Mouse (Mus musculus): ENCODE measurements at regions not wholly inside any gene's neighbourhood (a gene's known extent, or its start where the extent isn't known, plus 50 kb on each side); places are given as distances from the start of the nearest gene placed in this dataset.

GRCm38 (mm10) chr13:70978547-70979307, 137.1 kb upstream of the Adamts16 start:
- H3K27ac ChIP-seq (ENCODE audit: insufficient read depth, low read length): no peak overlapping the region
- no peak overlapping the region for H3K4me3 ChIP-seq (ENCODE audit: extremely low read depth, insufficient read depth, insufficient read length)
- TF ChIP-seq POLR2A (IDR thresholded peaks at IDR 0.05; ENCODE audit: low read depth, low read length) (no peak), CTCF (IDR thresholded peaks at IDR 0.05; ENCODE audit: extremely low read depth, insufficient read depth, insufficient read length, insufficient replicate concordance) (no peak)
- no peak for DNase-seq (ENCODE audit: low read depth in 1 of 2, low spot score in 2 of 2)
- 90% methylated on average over 4 of the region's 5 CpGs for WGBS
- no peaks in the 10 kb centered on the region for H3K4me1 ChIP-seq (ENCODE audit: control insufficient read depth, insufficient read depth, insufficient read length)
- no peaks in the 10 kb centered on the region for H3K27me3 ChIP-seq (ENCODE audit: control insufficient read depth, insufficient read depth, low read length)
- no peaks in the 10 kb centered on the region for H3K36me3 ChIP-seq (ENCODE audit: control insufficient read depth, insufficient read depth, low read length)

GRCm38 (mm10) chr13:70969596-70969995, 128.0 kb upstream of the Adamts16 start:
- TF ChIP-seq POLR2A (IDR thresholded peaks at IDR 0.05; ENCODE audit: low read depth, low read length) (no peak), CTCF (IDR thresholded peaks at IDR 0.05; ENCODE audit: extremely low read depth, insufficient read depth, insufficient read length, insufficient replicate concordance) (no peak)
- no peaks in the 10 kb centered on the region for H3K36me3 ChIP-seq (ENCODE audit: control insufficient read depth, insufficient read depth, low read length)
- no peaks in the 10 kb centered on the region for H3K4me1 ChIP-seq (ENCODE audit: control insufficient read depth, insufficient read depth, insufficient read length)
- no peaks in the 10 kb centered on the region for H3K27me3 ChIP-seq (ENCODE audit: control insufficient read depth, insufficient read depth, low read length)
- H3K4me3 ChIP-seq (ENCODE audit: extremely low read depth, insufficient read depth, insufficient read length): no peak overlapping the region
- no peak for DNase-seq (ENCODE audit: low read depth in 1 of 2, low spot score in 2 of 2)
- no peak overlapping the region for H3K27ac ChIP-seq (ENCODE audit: insufficient read depth, low read length)
- WGBS: 88% methylated on average over 9 of the region's 9 CpGs

- 74% methylated on average over 3 of the region's 3 CpGs for WGBS
- H3K4me1 ChIP-seq (ENCODE audit: control insufficient read depth, insufficient read depth, insufficient read length): no peaks in the 10 kb centered on the region
- no peak for DNase-seq (ENCODE audit: low read depth in 1 of 2, low spot score in 2 of 2)
These were observed 126.2 kb upstream of the Adamts16 start for GRCm38 (mm10) chr13:70967781-70968180.

GRCm38 (mm10) chr13:70963384-70963783, 121.8 kb upstream of the Adamts16 start:
- 57% methylated on average over 2 of the region's 2 CpGs for WGBS
- H3K27ac ChIP-seq (ENCODE audit: insufficient read depth, low read length): no peak overlapping the region
- no peaks in the 10 kb centered on the region for H3K4me1 ChIP-seq (ENCODE audit: control insufficient read depth, insufficient read depth, insufficient read length)
- no peak overlapping the region for H3K4me3 ChIP-seq (ENCODE audit: extremely low read depth, insufficient read depth, insufficient read length)
- TF ChIP-seq POLR2A (IDR thresholded peaks at IDR 0.05; ENCODE audit: low read depth, low read length) (no peak), CTCF (IDR thresholded peaks at IDR 0.05; ENCODE audit: extremely low read depth, insufficient read depth, insufficient read length, insufficient replicate concordance) (no peak)
- no peaks in the 10 kb centered on the region for H3K27me3 ChIP-seq (ENCODE audit: control insufficient read depth, insufficient read depth, low read length)
- no peak for DNase-seq (ENCODE audit: low read depth in 1 of 2, low spot score in 2 of 2)
- no peaks in the 10 kb centered on the region for H3K36me3 ChIP-seq (ENCODE audit: control insufficient read depth, insufficient read depth, low read length)

More at GRCm38 (mm10) chr13:70967781-70968180, 126.2 kb upstream of the Adamts16 start:
- H3K27ac ChIP-seq (ENCODE audit: insufficient read depth, low read length): no peak overlapping the region
- TF ChIP-seq POLR2A (IDR thresholded peaks at IDR 0.05; ENCODE audit: low read depth, low read length): no peak
- no peak for TF ChIP-seq CTCF (IDR thresholded peaks at IDR 0.05; ENCODE audit: extremely low read depth, insufficient read depth, insufficient read length, insufficient replicate concordance)
- no peak overlapping the region for H3K4me3 ChIP-seq (ENCODE audit: extremely low read depth, insufficient read depth, insufficient read length)
- H3K36me3 ChIP-seq (ENCODE audit: control insufficient read depth, insufficient read depth, low read length): no peaks in the 10 kb centered on the region
- no peaks in the 10 kb centered on the region for H3K27me3 ChIP-seq (ENCODE audit: control insufficient read depth, insufficient read depth, low read length)

GRCm38 (mm10) chr13:70934309-70935037, 92.9 kb upstream of the Adamts16 start:
- Histone ChIP-seq H3K27ac (ENCODE audit: insufficient read depth, low read length) (no peak overlapping the region), H3K4me1 (ENCODE audit: control insufficient read depth, insufficient read depth, insufficient read length) (no peaks in the 10 kb centered on the region), H3K27me3 (ENCODE audit: control insufficient read depth, insufficient read depth, low read length) (no peaks in the 10 kb centered on the region), H3K4me3 (ENCODE audit: extremely low read depth, insufficient read depth, insufficient read length) (no peak overlapping the region), H3K36me3 (ENCODE audit: control insufficient read depth, insufficient read depth, low read length) (no peaks in the 10 kb centered on the region)
- 80% methylated on average over 7 of the region's 7 CpGs for WGBS
- no peak for TF ChIP-seq CTCF (IDR thresholded peaks at IDR 0.05; ENCODE audit: extremely low read depth, insufficient read depth, insufficient read length, insufficient replicate concordance)
- no peak for DNase-seq (ENCODE audit: low read depth in 1 of 2, low spot score in 2 of 2)

- Histone ChIP-seq H3K36me3 (ENCODE audit: control insufficient read depth, insufficient read depth, low read length) (no peaks in the 10 kb centered on the region), H3K27me3 (ENCODE audit: control insufficient read depth, insufficient read depth, low read length) (no peaks in the 10 kb centered on the region), H3K4me3 (ENCODE audit: extremely low read depth, insufficient read depth, insufficient read length) (no peak overlapping the region), H3K4me1 (ENCODE audit: control insufficient read depth, insufficient read depth, insufficient read length) (no peaks in the 10 kb centered on the region), H3K27ac (ENCODE audit: insufficient read depth, low read length) (no peak overlapping the region)
- no peak for DNase-seq (ENCODE audit: low read depth in 1 of 2, low spot score in 2 of 2)
- 85% methylated on average over 1 of the region's 1 CpGs for WGBS
- TF ChIP-seq POLR2A (IDR thresholded peaks at IDR 0.05; ENCODE audit: low read depth, low read length): no peak
- TF ChIP-seq CTCF (IDR thresholded peaks at IDR 0.05; ENCODE audit: extremely low read depth, insufficient read depth, insufficient read length, insufficient replicate concordance): no peak
These were observed 72.2 kb upstream of the Adamts16 start for GRCm38 (mm10) chr13:70913834-70914233.

GRCm38 (mm10) chr13:70910934-70911333, 69.3 kb upstream of the Adamts16 start:
- H3K36me3 ChIP-seq (ENCODE audit: control insufficient read depth, insufficient read depth, low read length): no peaks in the 10 kb centered on the region
- no peak overlapping the region for H3K27ac ChIP-seq (ENCODE audit: insufficient read depth, low read length)
- no peak for DNase-seq (ENCODE audit: low read depth in 1 of 2, low spot score in 2 of 2)
- H3K4me1 ChIP-seq (ENCODE audit: control insufficient read depth, insufficient read depth, insufficient read length): no peaks in the 10 kb centered on the region
- no peaks in the 10 kb centered on the region for H3K27me3 ChIP-seq (ENCODE audit: control insufficient read depth, insufficient read depth, low read length)
- H3K4me3 ChIP-seq (ENCODE audit: extremely low read depth, insufficient read depth, insufficient read length): no peak overlapping the region
- TF ChIP-seq POLR2A (IDR thresholded peaks at IDR 0.05; ENCODE audit: low read depth, low read length) (no peak), CTCF (IDR thresholded peaks at IDR 0.05; ENCODE audit: extremely low read depth, insufficient read depth, insufficient read length, insufficient replicate concordance) (no peak)

Data from spleen, adult 2 months (tissue).